Mouse (Mus musculus) gastrocnemius, adult 2 months (tissue): ENCODE results near the gene BC055324. TPM values are rescaled to one million over a fixed set of nuclear protein-coding genes. Genes with fewer than 3 reads are reported as not detected.

Experiments
- DNase-seq: peaks from one replicate; pipeline ENCODE4 v3.0.0; 2022
- H3K27ac ChIP-seq: fragments of 200-600 bp; 2 replicates; pipeline ENCODE4 v1.8.1; 2022; ENCODE audit warnings: mild to moderate bottlenecking
- H3K4me3 ChIP-seq: fragments of 200-600 bp; 2 replicates; pipeline ENCODE4 v1.8.1; 2022; ENCODE audit warnings: mild to moderate bottlenecking, moderate library complexity
- CTCF ChIP-seq: fragments of 200-600 bp; IDR thresholded peaks from 2 replicates; pipeline ENCODE4 v1.8.1; 2022; ENCODE audit warnings: antibody characterized with exemption, mild to moderate bottlenecking, moderate library complexity
- intact Hi-C: fragments of 180-260 bp; cut with DNase I; formaldehyde crosslinking; loops from one replicate; pipeline ENCODE4 v1.15.1; 2025
- total RNA-seq, 2 experiments: library from RNA; stranded (reverse); gene quantifications; 2 replicates each; pipeline ENCODE4 v1.2.3; 2021

The BC055324 gene
- total RNA-seq, 2 experiments from 2014 or later, result 0.20 to 0.28 TPM

GRCm38 (mm10) chr1:163929636-163930457, 64.7 kb downstream of the BC055324 start:
- intact Hi-C loops, result no loop called here
- peak; percentile 91 for DNase-seq

GRCm38 (mm10) chr1:163928846-163929245, 65.8 kb downstream of the BC055324 start, which contains the start of gene Scyl3:
TSS of gene Scyl3 (plus strand) at chr1:163929100.
- intact Hi-C loops, result no loop called here
- TF ChIP-seq CTCF, result no peak
- H3K4me3 ChIP-seq, result peak within 1 kb of the TSS; percentile 77
- H3K27ac ChIP-seq, result peak within 1 kb of the TSS; percentile 94
- no peak for DNase-seq

More at GRCm38 (mm10) chr1:163929636-163930457, 64.7 kb downstream of the BC055324 start:
- TF ChIP-seq CTCF, result no peak
- peak overlapping the region; percentile 94 for H3K27ac ChIP-seq
- H3K4me3 ChIP-seq, result peak overlapping the region; percentile 77

- H3K27ac ChIP-seq, result no peak overlapping the region
- TF ChIP-seq CTCF, result no peak
- H3K4me3 ChIP-seq, result no peak overlapping the region
- DNase-seq, result no peak
- intact Hi-C loops, result no loop called here
Observed at GRCm38 (mm10) chr1:163924093-163924492, 70.5 kb downstream of the BC055324 start.

- no peak overlapping the region for H3K27ac ChIP-seq
- no peak for TF ChIP-seq CTCF
- intact Hi-C loops, result no loop called here
- no peak overlapping the region for H3K4me3 ChIP-seq
- DNase-seq, result no peak
Observed at GRCm38 (mm10) chr1:163917349-163918160, 77.0 kb downstream of the BC055324 start.

- Histone ChIP-seq H3K4me3 (no peak overlapping the region), H3K27ac (no peak overlapping the region)
- TF ChIP-seq CTCF, result no peak
- DNase-seq, result no peak
- intact Hi-C loops, result loop anchor here (2.0 kb wide), 1 partner anchor 763 kb away; no protein-coding TSS in a partner anchor
Observed at GRCm38 (mm10) chr1:163911981-163912380, 82.6 kb downstream of the BC055324 start.

- H3K27ac ChIP-seq, result no peak overlapping the region
- intact Hi-C loops, result loop anchor here (1.0 to 2.0 kb wide), 2 partner anchors 76 to 762 kb away; no protein-coding TSS in a partner anchor
- no peak for TF ChIP-seq CTCF
- DNase-seq, result no peak
- no peak overlapping the region for H3K4me3 ChIP-seq
Observed at GRCm38 (mm10) chr1:163910785-163911184, 83.8 kb downstream of the BC055324 start.

GRCm38 (mm10) chr1:163910343-163910742, 84.3 kb downstream of the BC055324 start:
- no peak for DNase-seq
- peak; percentile 84 for TF ChIP-seq CTCF
- no peak overlapping the region for H3K27ac ChIP-seq
- intact Hi-C loops, result loop anchor here (1.0 to 2.0 kb wide), 2 partner anchors 76 to 762 kb away; no protein-coding TSS in a partner anchor
- no peak overlapping the region for H3K4me3 ChIP-seq

GRCm38 (mm10) chr1:163908389-163908788, 86.2 kb downstream of the BC055324 start:
- Histone ChIP-seq H3K4me3 (no peak overlapping the region), H3K27ac (no peak overlapping the region)
- no peak for TF ChIP-seq CTCF
- intact Hi-C loops, result loop anchor here (10.0 kb wide), 2 partner anchors 604 to 814 kb away; no protein-coding TSS in a partner anchor
- DNase-seq, result no peak

GRCm38 (mm10) chr1:163907007-163907811, 87.4 kb downstream of the BC055324 start:
- DNase-seq, result no peak
- TF ChIP-seq CTCF, result no peak
- peak overlapping the region; percentile 22; the same call in 1 of the 2 replicates for H3K4me3 ChIP-seq
- intact Hi-C loops, result loop anchor here (10.0 kb wide), 2 partner anchors 602 to 812 kb away; no protein-coding TSS in a partner anchor
- H3K27ac ChIP-seq, result peak overlapping the region; percentile 67

- no peak for DNase-seq
Observed at GRCm38 (mm10) chr1:163903411-163903810, 91.2 kb downstream of the BC055324 start.

GRCm38 (mm10) chr1:163900168-163900567, 94.4 kb downstream of the BC055324 start:
- no peak for TF ChIP-seq CTCF
- intact Hi-C loops, result loop anchor here (10.0 kb wide), 2 partner anchors 595 to 805 kb away; no protein-coding TSS in a partner anchor
- DNase-seq, result no peak
- no peak overlapping the region for H3K27ac ChIP-seq
- no peak overlapping the region for H3K4me3 ChIP-seq

More at GRCm38 (mm10) chr1:163903411-163903810, 91.2 kb downstream of the BC055324 start:
- no peak for TF ChIP-seq CTCF
- Histone ChIP-seq H3K4me3 (no peak overlapping the region), H3K27ac (no peak overlapping the region)
- intact Hi-C loops, result loop anchor here (10.0 kb wide), 2 partner anchors 599 to 809 kb away; no protein-coding TSS in a partner anchor

GRCm38 (mm10) chr1:163899575-163899974, 95.0 kb downstream of the BC055324 start:
- intact Hi-C loops, result no loop called here
- DNase-seq, result no peak
- TF ChIP-seq CTCF, result no peak
- Histone ChIP-seq H3K27ac (no peak overlapping the region), H3K4me3 (no peak overlapping the region)
